Mouse (Mus musculus) activated CD4-positive, CD25-positive, alpha-beta regulatory T cell, adult 4 months (primary cell): ENCODE data around the gene Pkd1. TPM values are rescaled to one million over a fixed set of nuclear protein-coding genes. Genes with fewer than 3 reads are reported as not detected.
A peak's percentile ranks its signal among the peaks of the same experiment; 100 is the strongest.

Experiments used
- ATAC-seq: one replicate; pipeline ENCODE4 v1.8.0; 2017
- polyA plus RNA-seq, 2 experiments: library from polyadenylated mRNA; unstranded; fragments of 100-300 nt; shearing (Covaris generic); gene quantifications; one replicate each; pipeline ENCODE4 v1.2.1; 2017

Pkd1 gene
- polyA plus RNA-seq = 10 to 100 TPM; 11.5 to 15.4 TPM

GRCm38 (mm10) chr17:24549618-24550415 lies at the start of gene Pkd1:
TSS of gene Pkd1 (plus strand) at chr17:24549834.
- peak; percentile 83 for ATAC-seq

- ATAC-seq = no peak
Observed at GRCm38 (mm10) chr17:24502208-24502607, 47.4 kb upstream of the Pkd1 start.

GRCm38 (mm10) chr17:24504085-24504484 lies 45.5 kb upstream of the Pkd1 start:
- ATAC-seq = no peak

GRCm38 (mm10) chr17:24505286-24505955 lies 44.2 kb upstream of the Pkd1 start:
- no peak for ATAC-seq

- no peak for ATAC-seq
Observed at GRCm38 (mm10) chr17:24506332-24507070, 43.1 kb upstream of the Pkd1 start.

GRCm38 (mm10) chr17:24507129-24507664 lies 42.4 kb upstream of the Pkd1 start:
- no peak for ATAC-seq

GRCm38 (mm10) chr17:24507806-24508460 lies 41.7 kb upstream of the Pkd1 start:
- ATAC-seq = no peak

- ATAC-seq = no peak
Observed at GRCm38 (mm10) chr17:24513609-24514008, 36.0 kb upstream of the Pkd1 start.

GRCm38 (mm10) chr17:24514270-24515257 lies 35.1 kb upstream of the Pkd1 start:
- ATAC-seq = no peak

- no peak for ATAC-seq
Observed at GRCm38 (mm10) chr17:24520450-24520849, 29.2 kb upstream of the Pkd1 start.

GRCm38 (mm10) chr17:24524734-24525133 lies 24.9 kb upstream of the Pkd1 start:
- ATAC-seq = no peak

- peak; percentile 27 for ATAC-seq
Observed at GRCm38 (mm10) chr17:24527315-24527714, 22.3 kb upstream of the Pkd1 start.

- peak; percentile 97 for ATAC-seq
Observed at GRCm38 (mm10) chr17:24527723-24528559, 21.7 kb upstream of the Pkd1 start, which contains the start of gene Traf7. TSS of gene Traf7 (minus strand) at chr17:24527938.

- no peak for ATAC-seq
Observed at GRCm38 (mm10) chr17:24528560-24528918, 21.1 kb upstream of the Pkd1 start.

- no peak for ATAC-seq
Observed at GRCm38 (mm10) chr17:24529007-24529451, 20.6 kb upstream of the Pkd1 start.

- no peak for ATAC-seq
Observed at GRCm38 (mm10) chr17:24529883-24530282, 19.8 kb upstream of the Pkd1 start.

GRCm38 (mm10) chr17:24530361-24531050 lies 19.1 kb upstream of the Pkd1 start:
- no peak for ATAC-seq

- no peak for ATAC-seq
Observed at GRCm38 (mm10) chr17:24531064-24531463, 18.6 kb upstream of the Pkd1 start.

- ATAC-seq = no peak
Observed at GRCm38 (mm10) chr17:24532045-24532444, 17.6 kb upstream of the Pkd1 start.
